Mouse (Mus musculus): ENCODE data around the gene Pitpnm3.

- TF ChIP-seq CTCF (IDR thresholded peaks at IDR 0.05) (no peak), EP300 (IDR thresholded peaks at IDR 0.05) (no peak)
Observed at GRCm38 (mm10) chr11:72147910-72148309, 12.3 kb upstream of the Pitpnm3 start.

All from lung, postnatal 0 days (tissue).